Mouse (Mus musculus): ENCODE measurements around the gene Pdzrn3. TPM values are rescaled to one million over a fixed set of nuclear protein-coding genes. Genes with fewer than 3 reads are reported as not detected.

Pdzrn3 gene
- total RNA-seq, 2 experiments from 2014 or later = 45.1 to 50.9 TPM

DNA sequence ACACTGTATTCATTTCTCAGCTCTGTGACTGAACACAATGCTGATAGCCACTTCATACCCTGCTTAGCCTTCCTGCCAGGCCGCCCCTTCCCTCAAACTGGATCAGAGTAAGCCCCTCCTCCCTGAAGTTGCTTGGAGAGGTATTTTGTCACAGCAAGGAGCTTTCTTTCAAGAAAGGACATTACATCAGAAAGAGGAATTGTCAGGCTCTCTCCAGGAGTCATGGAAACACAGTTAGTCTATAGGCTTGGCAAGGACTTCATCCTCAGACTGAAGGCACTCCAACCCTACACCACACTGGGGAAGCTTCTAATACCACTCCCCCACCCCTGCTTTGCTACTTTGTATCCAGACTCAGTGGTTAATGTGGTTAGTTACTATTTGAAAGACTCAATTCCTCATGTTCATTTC lies 224.2 kb downstream of the Pdzrn3 start:
- intact Hi-C loops (cut with DNase I) = no loop called here

DNA sequence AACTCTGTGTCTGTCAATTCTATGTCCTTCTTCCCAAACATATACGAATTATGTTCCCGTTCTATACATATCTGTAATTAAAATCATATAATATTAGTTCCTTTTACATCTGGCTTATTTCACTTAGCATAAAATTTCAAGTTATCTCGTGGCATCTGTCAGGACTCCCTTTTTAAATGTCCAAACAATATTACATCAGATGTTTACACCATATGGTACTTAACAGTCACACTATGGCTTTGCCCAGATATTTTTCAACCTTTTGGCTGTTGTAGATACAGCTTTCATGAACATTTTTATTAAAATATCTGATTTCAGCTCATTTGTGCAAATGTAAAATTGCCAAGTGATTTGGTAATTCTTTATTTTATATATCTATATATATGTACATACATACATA lies 242.3 kb downstream of the Pdzrn3 start:
- intact Hi-C loops (cut with DNase I) = no loop called here
- no peak for DNase-seq (ENCODE audit: low spot score in 2 of 2)

More for the DNA sequence above, 224.2 kb downstream of the Pdzrn3 start:
- no peak for DNase-seq (ENCODE audit: low spot score in 2 of 2)

DNA sequence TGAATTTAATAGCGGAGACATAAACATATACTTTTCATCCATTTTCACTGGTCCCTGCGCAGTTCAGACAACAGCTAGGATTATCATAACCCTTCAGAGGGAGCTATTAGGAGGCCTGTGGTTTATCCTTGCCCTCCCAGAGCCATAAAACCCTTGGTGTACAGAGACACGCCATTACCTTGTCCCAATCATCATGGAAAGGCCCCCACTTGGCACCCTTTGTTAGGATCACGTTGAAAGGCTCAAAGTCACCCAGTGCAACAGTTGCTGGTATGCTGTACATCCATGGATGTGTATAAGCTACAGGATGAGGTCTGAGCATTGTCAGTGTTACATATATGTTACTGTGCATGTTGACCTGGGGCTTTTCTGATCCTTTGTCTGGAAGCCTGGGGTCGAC lies 252.3 kb downstream of the Pdzrn3 start:
- DNase-seq (ENCODE audit: low spot score in 2 of 2) = no peak
- intact Hi-C loops (cut with DNase I) = no loop called here

DNA sequence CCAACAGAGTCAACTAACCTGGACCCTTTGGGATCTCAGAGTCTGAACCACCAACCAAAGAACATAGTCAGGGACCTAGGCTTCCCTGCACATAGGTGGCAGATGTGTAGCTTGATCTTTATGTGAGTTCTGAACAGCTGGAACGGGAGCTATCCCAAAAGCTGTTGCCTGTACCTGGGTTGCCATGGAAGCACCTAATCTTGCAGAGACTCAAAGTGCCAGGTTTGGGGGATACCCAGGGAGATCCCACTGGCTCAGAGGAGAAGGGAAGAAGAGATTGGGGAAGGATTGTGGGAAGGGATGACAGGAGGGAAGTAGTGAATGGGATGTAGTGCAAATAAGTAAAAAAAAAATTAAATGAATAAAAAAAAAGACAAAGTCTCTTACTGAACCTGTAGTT lies 268.7 kb downstream of the Pdzrn3 start:
- intact Hi-C loops (cut with DNase I) = no loop called here
- no peak for DNase-seq (ENCODE audit: low spot score in 2 of 2)

DNA sequence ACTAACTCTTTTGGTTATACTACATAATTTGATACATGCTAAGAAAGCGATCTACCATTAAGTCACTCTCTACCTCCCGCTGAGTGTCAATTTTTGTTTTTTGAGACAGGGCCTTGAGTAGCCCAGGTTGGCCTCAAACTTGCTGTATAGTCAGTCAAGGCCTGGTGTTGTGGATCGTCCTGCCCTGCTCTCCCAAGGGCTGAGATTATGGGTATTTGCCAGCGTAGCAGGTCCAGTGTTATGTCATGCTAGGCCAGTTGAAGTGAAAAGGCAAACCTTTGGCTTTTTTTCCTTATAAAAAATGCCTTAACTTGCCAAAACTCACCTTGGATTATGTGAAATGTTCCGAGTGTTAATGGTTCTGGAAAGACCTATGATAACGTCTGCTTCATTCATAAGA lies 274.2 kb downstream of the Pdzrn3 start:
- DNase-seq (ENCODE audit: low spot score in 2 of 2) = no peak
- intact Hi-C loops (cut with DNase I) = no loop called here

DNA sequence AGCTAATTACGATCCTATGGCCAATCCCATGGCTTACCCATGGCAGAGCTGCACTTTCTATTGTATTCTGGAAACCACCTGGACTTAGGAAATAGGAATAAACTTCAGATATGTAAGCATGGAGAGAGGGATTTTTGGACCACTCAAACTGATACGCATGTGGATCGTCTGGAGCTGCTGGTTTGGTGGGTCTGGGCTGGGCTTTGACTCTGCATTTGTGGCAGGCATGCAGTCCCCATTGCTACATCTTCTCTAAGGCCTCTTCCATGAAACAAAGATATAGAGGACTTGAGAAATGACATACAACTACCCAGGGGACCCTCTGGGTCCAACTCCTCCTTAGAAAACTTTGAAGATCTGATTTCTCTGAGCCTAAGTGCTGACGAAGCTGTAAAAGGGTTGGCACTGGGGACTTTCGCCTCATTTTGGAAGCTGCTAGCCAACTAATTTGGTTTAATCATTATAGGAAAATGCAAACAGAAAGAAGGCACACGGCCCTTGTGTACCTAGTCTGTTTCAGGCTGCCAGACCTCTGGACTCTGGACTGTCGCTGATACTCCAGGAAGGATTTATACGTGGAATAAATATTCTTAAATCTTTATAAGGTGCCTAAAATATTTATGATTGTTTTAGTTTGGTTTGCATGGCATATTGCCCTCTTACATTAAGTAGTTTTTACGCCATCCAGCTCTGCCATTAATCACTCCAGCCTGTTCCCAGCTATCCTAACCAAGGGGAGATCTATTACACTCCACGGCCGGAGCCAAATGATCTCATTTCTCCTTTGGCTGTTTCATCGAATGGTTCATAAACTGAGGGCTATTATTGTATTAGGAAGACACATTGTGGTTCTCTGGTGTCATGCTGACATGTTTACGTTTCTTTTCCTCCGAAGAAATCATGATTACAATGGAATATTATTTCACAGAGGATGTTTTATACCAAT lies 275.7 kb downstream of the Pdzrn3 start:
- intact Hi-C loops (cut with DNase I) = no loop called here
- no peak for DNase-seq (ENCODE audit: low spot score in 2 of 2)
